ENCODE assay signal across 18 mouse cellular contexts in genomic region chr4:139179218-139179617, GRCm38 (mm10). TPM values are rescaled to one million over a fixed set of nuclear protein-coding genes. Genes with fewer than 3 reads are reported as not detected.
DNase-seq lines count a peak whose midpoint lies in the region; ATAC-seq and TF ChIP-seq lines count a peak whose summit lies in the region.
"Had no signal": no experiment of that assay in that cellular context is flagged by ENCODE, and none has a peak within 500 bp of the region (broad histone marks: within the 10 kb centered on the region; RNA-seq: fewer than 3 reads in every experiment).

No protein-coding gene starts in this region.

- H3K27ac ChIP-seq in liver, embryonic 11.5 days (ENCODE audit: low read depth, low read length) = 0 out of 2 replicates have a peak overlapping the region, but pooled peaks have one; percentile 50
- H3K27ac ChIP-seq in liver, embryonic 13.5 days = peak overlapping the region; percentile 62; the same call in 1 of the 2 replicates
- peak overlapping the region; percentile 41; the same call in 1 of the 2 replicates for H3K27ac ChIP-seq in stomach, postnatal 0 days (replicated peaks)
- no peak overlapping the region for H3K27ac ChIP-seq in forebrain, embryonic 16.5 days (ENCODE audit: low read length)
- H3K27ac ChIP-seq: embryonic facial prominence, embryonic 13.5 days; limb, embryonic 15.5 days had no signal

- peaks cover 3% of the 10 kb centered on the region; the same call in 1 of the 2 replicates for H3K9me3 ChIP-seq in liver, embryonic 11.5 days (ENCODE audit: control insufficient read depth, low read length)
- peaks cover 4% of the 10 kb centered on the region; the same call in 1 of the 2 replicates for H3K9me3 ChIP-seq in liver, embryonic 13.5 days (replicated peaks)
- no peaks in the 10 kb centered on the region for H3K9me3 ChIP-seq in stomach, postnatal 0 days (ENCODE audit: control insufficient read depth, low read length)
- H3K9me3 ChIP-seq in forebrain, embryonic 16.5 days (ENCODE audit: control insufficient read depth, low read length) = no peaks in the 10 kb centered on the region
- H3K9me3 ChIP-seq: limb, embryonic 15.5 days had no signal

- H3K4me1 ChIP-seq in liver, embryonic 11.5 days (replicated peaks; ENCODE audit: control insufficient read depth, insufficient read depth, low read length) = peaks cover 14% of the 10 kb centered on the region
- peaks cover 17% of the 10 kb centered on the region for H3K4me1 ChIP-seq in liver, embryonic 13.5 days (replicated peaks)
- H3K4me1 ChIP-seq in stomach, postnatal 0 days (replicated peaks; ENCODE audit: control insufficient read depth, insufficient read depth) = no peaks in the 10 kb centered on the region
- no peaks in the 10 kb centered on the region for H3K4me1 ChIP-seq in forebrain, embryonic 16.5 days (replicated peaks; ENCODE audit: control insufficient read depth, insufficient read depth, low read length)

- ATAC-seq in liver, embryonic 11.5 days (replicated peaks; ENCODE audit: low FRiP score) = no peak
- ATAC-seq in liver, embryonic 13.5 days (ENCODE audit: low read depth) = no peak
- no peak for ATAC-seq in stomach, postnatal 0 days (ENCODE audit: low FRiP score, low TSS enrichment)
- no peak for ATAC-seq in forebrain, embryonic 16.5 days
- no peak for ATAC-seq in frontal cortex, adult (ENCODE audit: low TSS enrichment)
- ATAC-seq: forebrain, embryonic 14.5 days; midbrain, embryonic 16.5 days had no signal

- 66% methylated on average over 2 of the region's 2 CpGs for WGBS in liver, embryonic 11.5 days
- 65% methylated on average over 2 of the region's 2 CpGs for WGBS in liver, embryonic 13.5 days (ENCODE audit: insufficient replicate concordance)
- WGBS in stomach, postnatal 0 days = 74% methylated on average over 2 of the region's 2 CpGs
- 78% methylated on average over 2 of the region's 2 CpGs for WGBS in forebrain, embryonic 16.5 days

- no peak for TF ChIP-seq EP300 in stomach, postnatal 0 days (optimal IDR thresholded peaks at IDR 0.05)

- peak; percentile 41 for TF ChIP-seq CTCF in stomach, postnatal 0 days (IDR thresholded peaks at IDR 0.05; ENCODE audit: low read depth)

- H3K36me3 ChIP-seq in liver, embryonic 11.5 days (ENCODE audit: control insufficient read depth, insufficient read depth, low read length) = no peaks in the 10 kb centered on the region
- H3K36me3 ChIP-seq in liver, embryonic 13.5 days = no peaks in the 10 kb centered on the region
- H3K36me3 ChIP-seq in stomach, postnatal 0 days (ENCODE audit: control insufficient read depth, insufficient read depth, low read length) = no peaks in the 10 kb centered on the region
- H3K36me3 ChIP-seq in forebrain, embryonic 16.5 days (ENCODE audit: control insufficient read depth, insufficient read depth) = no peaks in the 10 kb centered on the region
- H3K36me3 ChIP-seq: embryonic facial prominence, embryonic 13.5 days; limb, embryonic 15.5 days had no signal

- H3K9ac ChIP-seq in liver, embryonic 11.5 days (ENCODE audit: low read depth, low read length) = no peak overlapping the region
- H3K9ac ChIP-seq in liver, embryonic 13.5 days = no peak overlapping the region
- no peak overlapping the region for H3K9ac ChIP-seq in stomach, postnatal 0 days (ENCODE audit: low read length)
- no peak overlapping the region for H3K9ac ChIP-seq in forebrain, embryonic 16.5 days (replicated peaks; ENCODE audit: low read depth, low read length)
- H3K9ac ChIP-seq: embryonic facial prominence, embryonic 13.5 days; limb, embryonic 15.5 days had no signal

- no peak overlapping the region for H3K4me3 ChIP-seq in liver, embryonic 11.5 days (ENCODE audit: low read depth, low read length)
- no peak overlapping the region for H3K4me3 ChIP-seq in liver, embryonic 13.5 days (replicated peaks)
- H3K4me3 ChIP-seq in stomach, postnatal 0 days (ENCODE audit: low read depth, low read length) = no peak overlapping the region
- H3K4me3 ChIP-seq in forebrain, embryonic 16.5 days (replicated peaks; ENCODE audit: low read length) = no peak overlapping the region
- H3K4me3 ChIP-seq: embryonic facial prominence, embryonic 13.5 days; limb, embryonic 15.5 days had no signal

- no peak for DNase-seq in liver, embryonic 11.5 days (ENCODE audit: low spot score)
- DNase-seq in liver (no peak), ZHBTc4 (ENCODE audit: low read depth, low spot score) (peak; percentile 61)
- DNase-seq in liver, embryonic 13.5 days = no peak
- no peak for DNase-seq in stomach, postnatal 0 days (ENCODE audit: low spot score)
- DNase-seq: B cell, adult 2 months; cerebellum, postnatal 10 days; gastrocnemius, postnatal 25 days; kidney, adult 11 months; layer of hippocampus, postnatal 36 days; right cerebral cortex, postnatal 14 days; thymus, postnatal 4 days had no signal

- no peaks in the 10 kb centered on the region for H3K27me3 ChIP-seq in liver, embryonic 11.5 days (replicated peaks; ENCODE audit: control insufficient read depth, insufficient read depth, low read length)
- H3K27me3 ChIP-seq in liver, embryonic 13.5 days = no peaks in the 10 kb centered on the region
- no peaks in the 10 kb centered on the region for H3K27me3 ChIP-seq in stomach, postnatal 0 days (ENCODE audit: control insufficient read depth, insufficient read depth, low read length)
- H3K27me3 ChIP-seq in forebrain, embryonic 16.5 days (replicated peaks; ENCODE audit: control insufficient read depth, insufficient read depth, low read length) = no peaks in the 10 kb centered on the region
- H3K27me3 ChIP-seq: embryonic facial prominence, embryonic 13.5 days; limb, embryonic 15.5 days had no signal

- H3K4me2 ChIP-seq in liver, embryonic 11.5 days = no peak overlapping the region
- peak overlapping the region; percentile 29; the same call in 1 of the 2 replicates for H3K4me2 ChIP-seq in liver, embryonic 13.5 days
- H3K4me2 ChIP-seq in stomach, postnatal 0 days (replicated peaks; ENCODE audit: low read depth) = no peak overlapping the region
- no peak overlapping the region for H3K4me2 ChIP-seq in forebrain, embryonic 16.5 days (ENCODE audit: low read length)
- H3K4me2 ChIP-seq: embryonic facial prominence, embryonic 13.5 days; limb, embryonic 15.5 days had no signal

RNA-seq across cellular contexts. Expression of gene Capzb, which starts 13.5 kb away (rescaled TPM):
- 250 and 257 TPM in 2 replicates for polyA plus RNA-seq in liver, embryonic 11.5 days (2014; fragmentation: Nextera tagmentation; extraction: Ambion mirVana)
- 173 and 198 TPM in 2 replicates for polyA plus RNA-seq in liver, embryonic 13.5 days (2015; fragmentation: Nextera tagmentation; extraction: Ambion mirVana)
- 341 and 344 TPM in 2 replicates for polyA plus RNA-seq in stomach, postnatal 0 days (2015; fragmentation: Nextera tagmentation; extraction: Ambion mirVana)
- 311 and 321 TPM in 2 replicates for polyA plus RNA-seq in forebrain, embryonic 16.5 days (2015; fragmentation: Nextera tagmentation; extraction: Ambion mirVana)

RNA-seq across cellular contexts. Expression of gene Minos1, which starts 48.3 kb away (rescaled TPM):
- 541 and 564 TPM in 2 replicates for polyA plus RNA-seq in liver, embryonic 11.5 days (2014; fragmentation: Nextera tagmentation; extraction: Ambion mirVana)
- 403 and 435 TPM in 2 replicates for polyA plus RNA-seq in liver, embryonic 13.5 days (2015; fragmentation: Nextera tagmentation; extraction: Ambion mirVana)
- 569 and 588 TPM in 2 replicates for polyA plus RNA-seq in stomach, postnatal 0 days (2015; fragmentation: Nextera tagmentation; extraction: Ambion mirVana)
- 355 and 370 TPM in 2 replicates for polyA plus RNA-seq in forebrain, embryonic 16.5 days (2015; fragmentation: Nextera tagmentation; extraction: Ambion mirVana)
